In genomic region chr2:157426171-157426570, GRCm38 (mm10) we compare ENCODE assay signal across 7 mouse cellular contexts. TPM values are rescaled to one million over a fixed set of nuclear protein-coding genes. Genes with fewer than 3 reads are reported as not detected.
DNase-seq lines count a peak whose midpoint lies in the region; ATAC-seq lines count a peak whose summit lies in the region.

No protein-coding gene starts in this region.

- H3K4me1 ChIP-seq in heart, embryonic 10.5 days, result peaks cover 91% of the 10 kb centered on the region

- WGBS in heart, embryonic 10.5 days, result 70% methylated on average over 6 of the region's 6 CpGs

- peaks cover 18% of the 10 kb centered on the region; the same call in 1 of the 2 replicates for H3K36me3 ChIP-seq in heart, embryonic 10.5 days

- peak; percentile 40 for DNase-seq in retina, postnatal 1 day
- no peak for DNase-seq in retina, embryonic 14.5 days (ENCODE audit: low spot score)
- no peak for DNase-seq in heart, embryonic 10.5 days (ENCODE audit: low spot score)
- peak; percentile 66 to 69 for DNase-seq in kidney, postnatal 36 days
- DNase-seq in cerebellum, adult 11-12 months, result no peak
- DNase-seq in layer of hippocampus, postnatal 25 days (ENCODE audit: extremely low spot score in 1 of 2, low spot score in 1 of 2), result no peak

- ATAC-seq in inflammation-experienced regulatory T-cells, adult 6 months, result no peak

- no peaks in the 10 kb centered on the region for H3K9me3 ChIP-seq in heart, embryonic 10.5 days

- 0 out of 2 replicates have a peak overlapping the region, but pooled peaks have one; percentile 99 for H3K27ac ChIP-seq in heart, embryonic 10.5 days

- H3K27me3 ChIP-seq in heart, embryonic 10.5 days (ENCODE audit: insufficient read depth, poor library complexity, severe bottlenecking), result no peaks in the 10 kb centered on the region; the same call in 1 of the 2 replicates

- 0 out of 2 replicates have a peak overlapping the region, but pooled peaks have one; percentile 92 for H3K4me3 ChIP-seq in heart, embryonic 10.5 days

RNA-seq across cellular contexts. Expression of gene Src, which starts 7.9 kb away (rescaled TPM):
- 9.3 and 12.7 TPM in 2 replicates for polyA plus RNA-seq in heart, embryonic 10.5 days (2016; fragmentation: Nextera tagmentation; extraction: Ambion mirVana)
- total RNA-seq in layer of hippocampus, postnatal 25 days (2021), result 100 to 1,000 TPM; 144 to 147 TPM
- 1 to 10 TPM in 2 of 3 experiments, under 1 TPM in 1; 0.43 to 2.1 (median 1.0) TPM for polyA plus RNA-seq in inflammation-experienced regulatory T-cells, adult 6 months (2017; shearing (Covaris generic))

RNA-seq across cellular contexts. Expression of gene Manbal, which starts 58.8 kb away (rescaled TPM):
- polyA plus RNA-seq in heart, embryonic 10.5 days (2016; fragmentation: Nextera tagmentation; extraction: Ambion mirVana), result 63.2 and 68.2 TPM in 2 replicates
- 10 to 100 TPM; 61.3 to 66.5 TPM for total RNA-seq in layer of hippocampus, postnatal 25 days (2021)
- 10 to 100 TPM; 41.4 to 46.8 (median 44.1) TPM for polyA plus RNA-seq in inflammation-experienced regulatory T-cells, adult 6 months (2017; shearing (Covaris generic))

Comparison
In these comparisons a context has a peak if more than half of its experiments do, and no peak if none do; other contexts are left out.
1. DNase-seq: peak in retina, postnatal 1 day (single experiment) and kidney, postnatal 36 days (2 of 2); none in retina, embryonic 14.5 days (single experiment), heart, embryonic 10.5 days (single experiment), cerebellum, adult 11-12 months (single experiment) and layer of hippocampus, postnatal 25 days (0 of 2).